Mouse (Mus musculus): Measurements from ENCODE around the gene Adgrg1. TPM values are rescaled to one million over a fixed set of nuclear protein-coding genes. Genes with fewer than 3 reads are reported as not detected.
A peak's percentile ranks its signal among the peaks of the same experiment; 100 is the strongest.
"Not testable (repeated sequence)": the region's sequence is repeated elsewhere in the genome, so short reads cannot be mapped to it uniquely, and the experiment has no call there.

Adgrg1 gene
- polyA plus RNA-seq, 1 experiment from 2014 or later = 186 TPM

DNA sequence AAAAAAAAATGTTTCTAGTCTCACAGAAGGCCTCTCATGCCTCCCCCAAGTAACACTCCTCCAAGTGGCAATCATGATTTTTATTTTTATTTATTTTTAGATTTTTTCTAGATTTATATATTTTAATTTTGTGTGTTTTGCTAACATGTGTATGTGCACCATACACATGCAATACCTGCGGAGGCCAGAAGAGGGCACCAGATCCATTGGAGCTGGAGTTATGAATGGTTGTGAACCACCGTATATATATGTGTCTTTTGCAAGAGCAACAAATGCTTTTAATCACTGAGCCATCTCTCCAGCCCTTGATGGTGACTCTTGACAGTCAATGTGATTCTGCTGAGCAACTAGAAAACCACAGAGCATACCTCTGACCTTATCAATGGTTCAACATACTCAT is 50.9 kb downstream of the Adgrg1 start:
- DNase-seq (ENCODE audit: low spot score) = no peak
- no peaks in the 10 kb centered on the region for H3K36me3 ChIP-seq
- peaks cover 20% of the 10 kb centered on the region for H3K4me1 ChIP-seq (replicated peaks)
- 75% methylated on average over 2 of the region's 2 CpGs for WGBS
- H3K27me3 ChIP-seq (ENCODE audit: insufficient read depth, poor library complexity, severe bottlenecking) = no peaks in the 10 kb centered on the region
- H3K27ac ChIP-seq = no peak overlapping the region
- H3K4me3 ChIP-seq = no peak overlapping the region
- no peaks in the 10 kb centered on the region for H3K9me3 ChIP-seq

DNA sequence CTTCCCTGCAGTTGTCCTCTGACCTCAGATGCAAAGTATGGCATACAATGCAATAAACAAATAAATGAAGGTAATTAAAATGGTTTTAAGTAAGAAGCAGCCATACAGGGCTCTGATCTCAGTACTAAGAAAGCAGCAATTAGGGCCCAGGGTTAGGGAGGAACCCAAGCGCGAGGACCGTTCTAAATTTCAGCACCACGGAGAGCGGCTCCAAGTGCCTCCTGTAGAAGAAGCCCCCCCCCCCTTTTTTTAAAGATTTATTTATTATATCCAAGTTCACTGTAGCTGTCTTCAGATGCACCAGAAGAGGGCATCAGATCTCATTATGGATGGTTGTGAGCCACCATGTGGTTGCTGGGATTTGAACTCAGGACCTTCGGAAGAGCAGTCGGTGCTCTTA is 53.8 kb downstream of the Adgrg1 start:
- H3K9me3 ChIP-seq; H3K27ac ChIP-seq; H3K4me1 ChIP-seq (replicated peaks); DNase-seq (ENCODE audit: low spot score); H3K27me3 ChIP-seq (ENCODE audit: insufficient read depth, poor library complexity, severe bottlenecking); H3K4me3 ChIP-seq; H3K36me3 ChIP-seq: not testable (repeated sequence)
- 59% methylated on average over 7 of the region's 7 CpGs for WGBS

DNA sequence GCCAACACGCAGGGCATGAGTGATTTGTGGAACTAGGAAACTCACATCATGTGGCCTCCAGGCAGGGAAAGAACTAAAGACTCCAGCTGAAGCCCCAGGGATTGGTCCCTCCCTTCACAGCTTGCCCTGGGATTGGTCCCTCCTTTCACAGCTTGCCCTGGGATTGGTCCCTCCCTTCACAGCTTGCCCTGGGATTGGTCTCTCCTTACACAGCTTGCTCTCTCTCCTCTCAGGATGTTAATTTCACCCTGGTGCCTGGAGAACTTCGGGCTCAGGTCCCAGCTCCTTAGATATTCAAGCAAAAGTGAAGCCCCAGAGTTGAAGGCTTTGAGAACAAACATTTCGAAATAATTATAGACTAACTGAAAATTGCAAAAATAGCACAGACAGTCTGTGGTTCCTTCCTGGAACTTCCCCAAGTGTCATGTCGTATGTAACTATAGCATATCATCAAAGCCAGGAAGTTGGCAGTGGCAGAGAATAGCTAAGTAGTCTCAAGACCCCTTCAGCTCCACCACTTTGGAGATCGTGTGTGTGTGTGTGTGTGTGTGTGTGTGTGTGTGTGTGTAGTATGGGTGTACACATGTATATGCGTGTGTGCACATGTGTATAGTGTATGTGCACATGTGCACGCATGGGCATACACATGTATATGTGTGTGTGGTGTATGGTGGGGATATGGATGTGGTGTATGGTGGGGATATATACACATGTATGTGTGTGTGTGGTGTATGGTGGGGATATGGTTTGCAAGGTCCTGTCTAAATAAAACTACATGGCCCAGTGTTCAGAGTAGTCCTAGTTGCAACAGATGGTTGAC is 62.8 kb downstream of the Adgrg1 start:
- H3K36me3 ChIP-seq = no peaks in the 10 kb centered on the region
- H3K4me3 ChIP-seq = no peak overlapping the region
- H3K27me3 ChIP-seq (ENCODE audit: insufficient read depth, poor library complexity, severe bottlenecking) = no peaks in the 10 kb centered on the region
- WGBS = 66% methylated on average over 7 of the region's 7 CpGs
- no peaks in the 10 kb centered on the region for H3K4me1 ChIP-seq (replicated peaks)
- DNase-seq (ENCODE audit: low spot score) = no peak
- no peaks in the 10 kb centered on the region for H3K9me3 ChIP-seq
- H3K27ac ChIP-seq = no peak overlapping the region

DNA sequence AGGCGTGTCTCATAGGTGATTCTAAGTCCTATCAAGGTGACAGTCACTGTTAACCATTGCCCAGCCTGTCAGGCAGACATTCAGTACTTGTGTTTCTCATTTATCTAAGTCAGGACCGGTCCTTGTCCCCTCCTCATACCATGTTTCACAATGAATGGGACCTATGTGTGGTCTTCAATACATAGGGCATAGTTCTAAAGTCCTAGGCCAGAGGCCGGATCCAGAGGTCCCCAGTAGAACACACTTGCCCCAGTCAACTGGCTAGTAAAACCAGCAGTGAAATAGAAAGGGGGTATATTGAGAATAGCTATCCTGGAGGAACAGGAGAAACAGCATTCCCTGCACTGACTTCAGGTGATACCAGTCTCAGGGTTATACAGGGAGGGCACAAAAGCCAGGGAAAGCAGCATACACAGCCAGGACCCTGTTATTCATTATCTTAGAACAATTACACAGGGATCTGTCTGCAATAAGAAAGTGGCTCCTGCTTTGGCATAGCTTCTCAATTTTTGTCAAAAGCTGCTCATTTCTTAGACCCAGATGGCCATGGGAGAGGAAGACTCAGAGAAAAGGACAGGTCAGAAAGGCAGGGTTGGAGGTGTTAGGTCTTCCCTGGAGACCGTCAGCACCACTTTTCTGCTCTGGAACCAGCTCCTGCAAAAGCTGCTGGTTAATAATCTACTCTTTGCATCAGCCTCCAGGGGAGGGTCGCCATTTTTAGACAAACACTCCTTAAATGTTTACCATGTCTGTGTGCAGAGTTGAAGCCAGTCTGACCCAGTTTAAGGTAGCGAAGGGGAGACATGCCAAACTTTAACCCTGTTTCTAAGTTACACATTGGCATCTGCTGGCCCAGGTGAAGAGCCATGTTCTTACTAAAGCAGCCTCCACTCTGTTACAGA is 67.6 kb downstream of the Adgrg1 start:
- Histone ChIP-seq H3K27ac (no peak overlapping the region), H3K27me3 (ENCODE audit: insufficient read depth, poor library complexity, severe bottlenecking) (no peaks in the 10 kb centered on the region), H3K9me3 (no peaks in the 10 kb centered on the region), H3K4me1 (replicated peaks) (no peaks in the 10 kb centered on the region), H3K36me3 (no peaks in the 10 kb centered on the region), H3K4me3 (no peak overlapping the region)
- WGBS = 76% methylated on average over 6 of the region's 6 CpGs
- no peak for DNase-seq (ENCODE audit: low spot score)

DNA sequence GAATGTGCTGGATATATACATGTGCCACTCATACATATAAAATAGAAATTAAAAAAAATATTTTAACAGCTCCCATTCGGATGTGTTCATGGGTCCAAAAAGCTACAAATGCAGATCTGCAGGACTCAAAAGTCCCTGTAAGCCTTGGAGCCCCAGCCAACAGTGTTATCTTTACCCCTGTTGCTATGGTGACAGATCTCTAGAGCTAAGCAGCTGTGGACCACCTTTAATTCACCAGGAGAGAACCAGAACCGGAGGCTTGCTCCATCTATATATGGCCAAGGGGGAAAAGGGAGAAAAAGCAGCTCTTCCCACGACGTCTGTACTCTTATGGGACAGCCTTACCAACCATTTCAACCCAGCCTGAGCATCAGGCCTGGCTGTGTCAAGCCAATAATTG is 70.3 kb downstream of the Adgrg1 start:
- Histone ChIP-seq H3K4me3 (no peak overlapping the region), H3K9me3 (no peaks in the 10 kb centered on the region), H3K4me1 (replicated peaks) (peaks cover 12% of the 10 kb centered on the region), H3K27me3 (ENCODE audit: insufficient read depth, poor library complexity, severe bottlenecking) (no peaks in the 10 kb centered on the region), H3K27ac (no peak overlapping the region), H3K36me3 (no peaks in the 10 kb centered on the region)
- no peak for DNase-seq (ENCODE audit: low spot score)
- 62% methylated on average over 4 of the region's 4 CpGs for WGBS

DNA sequence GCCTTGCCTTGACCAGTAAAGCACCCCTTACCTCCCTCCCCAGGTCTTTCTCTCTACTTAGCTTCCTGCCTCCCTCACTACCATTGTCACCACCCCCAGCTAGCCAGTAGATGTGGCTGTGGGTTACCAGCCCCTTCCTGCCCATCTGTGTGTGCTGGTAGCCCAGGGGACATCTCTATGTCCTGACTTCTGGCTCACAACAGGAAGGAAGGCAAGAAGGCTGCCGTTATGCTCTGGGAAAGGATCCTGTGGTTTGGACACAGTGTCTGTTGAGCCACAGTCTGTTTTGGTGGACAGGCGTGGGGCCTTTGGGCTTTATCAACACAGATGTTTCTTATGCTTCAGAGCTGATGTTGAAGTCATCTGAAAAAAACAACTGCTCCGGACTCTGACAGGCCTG is 72.4 kb downstream of the Adgrg1 start:
- no peak for DNase-seq (ENCODE audit: low spot score)
- Histone ChIP-seq H3K9me3 (no peaks in the 10 kb centered on the region), H3K27ac (no peak overlapping the region), H3K27me3 (ENCODE audit: insufficient read depth, poor library complexity, severe bottlenecking) (no peaks in the 10 kb centered on the region), H3K4me1 (replicated peaks) (peaks cover 12% of the 10 kb centered on the region), H3K36me3 (no peaks in the 10 kb centered on the region), H3K4me3 (no peak overlapping the region)
- 82% methylated on average over 3 of the region's 3 CpGs for WGBS

DNA sequence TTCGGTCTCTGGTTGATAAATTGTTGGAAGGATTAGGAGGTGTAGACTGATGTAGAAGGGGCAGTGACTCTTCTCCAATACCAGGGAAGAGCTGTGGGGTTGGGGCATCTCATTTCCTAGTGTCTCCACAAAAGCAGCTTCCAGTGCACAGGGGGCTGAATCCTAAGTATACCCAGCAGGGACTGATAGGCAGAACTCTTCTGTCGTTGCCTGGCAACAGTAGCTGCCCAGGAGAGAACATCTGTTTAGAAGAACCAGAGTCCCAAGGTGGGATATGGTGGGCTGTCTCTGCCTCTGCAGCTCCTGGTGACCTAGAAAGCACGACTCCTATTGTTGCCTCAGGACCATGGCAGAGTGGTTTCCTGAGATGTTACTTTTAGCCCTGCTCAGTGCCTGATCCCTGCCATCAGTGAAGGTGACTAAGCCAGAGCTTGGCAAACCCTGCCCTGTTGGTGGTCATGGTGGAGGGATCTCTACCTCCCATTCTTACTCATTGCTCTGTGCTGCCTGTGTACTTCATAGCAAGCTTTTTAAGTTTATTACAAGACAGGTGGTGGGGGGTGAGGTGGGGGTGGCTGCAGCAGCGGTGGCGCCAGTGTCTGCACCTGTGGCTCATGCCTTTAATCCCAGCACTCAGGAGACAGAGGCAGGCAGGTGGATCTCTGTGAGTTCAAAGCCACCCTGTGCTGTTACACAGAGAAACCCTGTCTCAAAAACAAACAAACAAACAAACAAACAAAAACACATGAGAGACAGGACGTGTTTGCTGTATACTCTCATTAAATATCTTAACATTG is 73.5 kb downstream of the Adgrg1 start:
- WGBS = 67% methylated on average over 6 of the region's 6 CpGs
- H3K4me1 ChIP-seq (replicated peaks) = peaks cover 12% of the 10 kb centered on the region
- DNase-seq (ENCODE audit: low spot score) = no peak
- H3K27me3 ChIP-seq (ENCODE audit: insufficient read depth, poor library complexity, severe bottlenecking) = no peaks in the 10 kb centered on the region
- H3K9me3 ChIP-seq = no peaks in the 10 kb centered on the region
- H3K4me3 ChIP-seq = no peak overlapping the region
- no peaks in the 10 kb centered on the region for H3K36me3 ChIP-seq
- no peak overlapping the region for H3K27ac ChIP-seq

DNA sequence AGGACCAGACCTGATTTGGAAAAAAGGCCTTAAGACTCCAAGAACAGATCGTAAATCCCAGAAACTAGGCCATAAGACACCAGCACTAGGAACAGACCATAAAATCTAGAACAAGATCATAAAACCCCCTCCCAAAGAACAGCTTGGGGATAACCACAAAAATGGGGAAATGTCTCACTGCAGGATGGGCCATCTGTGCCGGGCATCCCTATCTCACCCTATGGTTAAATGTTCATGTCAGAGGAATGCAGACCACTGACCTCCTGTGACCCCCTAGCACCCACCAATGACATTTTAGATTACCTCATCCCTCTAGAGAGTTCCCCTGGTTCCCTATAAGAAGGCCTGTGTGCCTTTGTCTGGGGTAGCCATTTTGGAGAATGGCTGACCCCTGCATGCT is 75.1 kb downstream of the Adgrg1 start:
- H3K4me1 ChIP-seq (replicated peaks) = peaks cover 12% of the 10 kb centered on the region
- no peaks in the 10 kb centered on the region for H3K9me3 ChIP-seq
- no peaks in the 10 kb centered on the region for H3K27me3 ChIP-seq (ENCODE audit: insufficient read depth, poor library complexity, severe bottlenecking)
- no peak overlapping the region for H3K27ac ChIP-seq
- H3K36me3 ChIP-seq = no peaks in the 10 kb centered on the region
- no peak for DNase-seq (ENCODE audit: low spot score)
- whole genome bisulfite sequencing = 81% methylated on average over 2 of the region's 2 CpGs
- H3K4me3 ChIP-seq = no peak overlapping the region

DNA sequence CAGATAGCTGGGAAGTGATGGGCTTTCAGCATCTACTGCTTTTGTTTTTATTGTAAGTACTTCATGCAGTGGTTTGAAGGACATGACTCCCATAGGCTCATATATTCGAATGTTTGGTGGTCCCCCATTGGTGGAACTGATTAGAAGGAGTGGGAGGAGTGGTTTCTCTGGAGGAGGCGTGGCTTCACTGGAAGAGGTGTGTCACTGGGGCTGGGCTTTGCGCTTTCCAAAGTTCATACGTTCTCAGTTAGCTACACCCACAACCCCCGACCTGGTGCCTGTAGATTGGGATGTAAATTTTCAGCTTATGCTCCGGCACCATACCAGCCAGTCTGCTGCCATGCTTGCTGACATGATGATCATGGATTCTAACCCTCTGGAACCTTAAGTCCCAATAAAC is 79.9 kb downstream of the Adgrg1 start:
- Histone ChIP-seq H3K4me3 (no peak overlapping the region), H3K36me3 (no peaks in the 10 kb centered on the region), H3K9me3 (no peaks in the 10 kb centered on the region), H3K27me3 (ENCODE audit: insufficient read depth, poor library complexity, severe bottlenecking) (no peaks in the 10 kb centered on the region), H3K27ac (no peak overlapping the region), H3K4me1 (replicated peaks) (0 out of 2 replicates have a peak, but pooled peaks cover 3% of the 10 kb centered on the region)
- 62% methylated on average over 6 of the region's 6 CpGs for WGBS
- no peak for DNase-seq (ENCODE audit: low spot score)

DNA sequence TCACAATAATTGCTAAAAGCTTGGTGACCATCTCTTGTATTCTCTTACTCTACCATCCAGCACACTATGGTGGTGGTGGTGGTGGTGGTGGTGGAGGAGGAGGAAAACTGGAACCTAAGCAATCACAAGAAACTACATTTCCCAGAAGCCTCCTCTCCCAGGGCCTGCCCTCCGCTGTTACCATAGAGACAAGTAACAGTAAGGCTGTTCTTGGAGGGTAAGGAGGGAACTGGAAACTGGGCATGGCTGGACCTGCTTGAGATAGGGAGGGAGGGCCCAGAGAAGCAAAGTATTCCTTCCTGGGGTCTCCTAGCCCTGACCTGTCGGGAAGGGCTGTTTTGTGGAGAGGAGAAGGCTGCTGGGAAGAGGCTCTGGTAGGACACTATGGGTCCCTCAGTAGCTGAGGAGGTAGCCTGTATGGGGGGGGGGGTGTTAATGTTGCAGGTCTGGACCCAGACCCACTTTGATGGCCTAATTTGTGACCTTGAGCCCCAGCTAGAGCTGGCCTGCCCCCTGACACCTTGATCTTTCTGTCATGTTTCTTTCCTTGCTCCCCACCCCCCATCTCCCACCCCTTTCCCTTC is 80.5 kb downstream of the Adgrg1 start, which contains the start of gene Drc7:
Gene Drc7 (plus strand): TSS at position 177 of the 584 bp plus-strand sequence.
- H3K27me3 ChIP-seq (ENCODE audit: insufficient read depth, poor library complexity, severe bottlenecking) = no peaks in the 10 kb centered on the region
- H3K27ac ChIP-seq = no peak within 1 kb of the TSS
- 0 out of 2 replicates have a peak, but pooled peaks cover 3% of the 10 kb centered on the region for H3K4me1 ChIP-seq (replicated peaks)
- no peaks in the 10 kb centered on the region for H3K9me3 ChIP-seq
- no peak for DNase-seq (ENCODE audit: low spot score)
- H3K4me3 ChIP-seq = no peak within 1 kb of the TSS
- WGBS = 25% methylated on average over 2 of the region's 2 CpGs
- no peaks in the 10 kb centered on the region for H3K36me3 ChIP-seq

DNA sequence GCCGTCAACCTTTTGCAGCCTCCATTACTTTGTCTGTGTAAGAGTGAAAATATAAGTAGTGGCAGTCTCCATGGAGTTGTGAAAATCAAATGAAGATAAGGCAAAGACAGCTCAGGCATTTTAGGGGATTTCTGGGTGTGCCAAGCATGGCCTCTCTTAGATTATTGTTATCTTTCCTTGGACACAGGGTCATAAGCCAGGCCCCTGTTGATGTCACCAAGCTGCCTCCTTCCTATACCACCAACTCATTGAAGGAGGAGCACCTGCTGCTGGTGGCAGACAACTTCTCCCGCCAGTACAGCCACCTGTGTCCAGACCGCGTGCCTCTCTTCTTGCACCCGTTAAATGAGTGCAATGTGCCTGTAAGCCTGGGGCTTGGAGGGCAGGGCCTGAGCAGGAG is 81.9 kb downstream of the Adgrg1 start:
- no peak overlapping the region for H3K4me3 ChIP-seq
- H3K4me1 ChIP-seq (replicated peaks) = 0 out of 2 replicates have a peak, but pooled peaks cover 3% of the 10 kb centered on the region
- no peaks in the 10 kb centered on the region for H3K27me3 ChIP-seq (ENCODE audit: insufficient read depth, poor library complexity, severe bottlenecking)
- H3K27ac ChIP-seq = peak overlapping the region; percentile 23; the same call in 1 of the 2 replicates
- WGBS = 86% methylated on average over 5 of the region's 5 CpGs
- no peaks in the 10 kb centered on the region for H3K36me3 ChIP-seq
- DNase-seq (ENCODE audit: low spot score) = no peak
- H3K9me3 ChIP-seq = no peaks in the 10 kb centered on the region

DNA sequence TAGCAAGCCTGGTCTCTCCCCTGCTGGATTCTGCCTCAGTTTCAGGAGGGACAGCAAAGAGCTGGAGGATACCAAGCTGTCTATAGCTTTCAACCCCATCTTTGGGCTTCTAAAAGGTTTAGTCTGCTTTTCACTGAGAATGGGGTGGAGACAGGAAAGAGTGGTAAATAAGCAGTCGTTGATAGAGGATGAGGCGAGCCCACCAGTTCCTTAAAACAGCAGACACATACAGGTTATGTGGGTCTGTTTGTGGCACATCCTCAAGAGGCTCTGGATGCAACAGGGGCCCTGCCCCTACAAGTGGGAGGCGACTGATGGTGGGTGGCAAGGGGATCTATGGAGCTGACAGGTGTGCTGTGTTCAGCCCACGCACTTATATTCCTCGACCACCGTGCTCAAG is 84.1 kb downstream of the Adgrg1 start:
- Histone ChIP-seq H3K36me3 (no peaks in the 10 kb centered on the region), H3K9me3 (no peaks in the 10 kb centered on the region), H3K27ac (no peak overlapping the region), H3K4me3 (no peak overlapping the region), H3K27me3 (ENCODE audit: insufficient read depth, poor library complexity, severe bottlenecking) (no peaks in the 10 kb centered on the region), H3K4me1 (replicated peaks) (0 out of 2 replicates have a peak, but pooled peaks cover 3% of the 10 kb centered on the region)
- WGBS = 86% methylated on average over 6 of the region's 6 CpGs
- no peak for DNase-seq (ENCODE audit: low spot score)

Measured in hindbrain, embryonic 10.5 days (tissue).